Mouse (Mus musculus) olfactory bulb, adult 2 months (tissue): ENCODE measurements around the gene Ptges2. TPM values are rescaled to one million over a fixed set of nuclear protein-coding genes. Genes with fewer than 3 reads are reported as not detected.
A peak's percentile ranks its signal among the peaks of the same experiment; 100 is the strongest.

Experiments
- H3K27ac ChIP-seq: fragments of 200-500 bp; 2 replicates; pipeline ENCODE4 v1.5.1; 2012; ENCODE audit warnings: low read depth, low read length; ENCODE audit not compliant: insufficient read depth
- H3K4me1 ChIP-seq: fragments of 200-500 bp; 2 replicates; pipeline ENCODE4 v1.6.1; 2012; ENCODE audit warnings: low read length; ENCODE audit not compliant: control insufficient read depth, insufficient read depth
- H3K4me3 ChIP-seq: fragments of 200-500 bp; 2 replicates; pipeline ENCODE4 v1.5.1; 2012; ENCODE audit warnings: mild to moderate bottlenecking, low read depth, low read length, moderate library complexity; ENCODE audit not compliant: insufficient read depth
- CTCF ChIP-seq: fragments of 200-500 bp; IDR thresholded peaks from 2 replicates; pipeline ENCODE4 v1.5.1; 2012; ENCODE audit warnings: low read depth, mild to moderate bottlenecking, low read length, moderate library complexity; ENCODE audit not compliant: insufficient read depth
- POLR2A ChIP-seq: fragments of 200-500 bp; IDR thresholded peaks from 2 replicates; pipeline ENCODE4 v1.6.1; 2012; ENCODE audit warnings: mild to moderate bottlenecking, low read depth, low read length, moderate library complexity; ENCODE audit not compliant: insufficient read depth
- WGBS: fragments of 180-500 bp; shearing (Covaris S2); methylation state at CpG from one replicate; pipeline ENCODE4 v1.1.7; 2018; 5-methylcytosine and 5-hydroxymethylcytosine counted together
- polyA plus RNA-seq: library from polyadenylated mRNA; stranded (reverse); fragments of >200 nt; gene quantifications from 2 replicates; pipeline ENCODE4 v1.2.4, GENCODE M21; 2012; ENCODE audit warnings: low replicate concordance; ENCODE audit not compliant: missing spikeins, insufficient read depth, insufficient read length

Ptges2 gene
- polyA plus RNA-seq, 1 experiment: not detected

DNA sequence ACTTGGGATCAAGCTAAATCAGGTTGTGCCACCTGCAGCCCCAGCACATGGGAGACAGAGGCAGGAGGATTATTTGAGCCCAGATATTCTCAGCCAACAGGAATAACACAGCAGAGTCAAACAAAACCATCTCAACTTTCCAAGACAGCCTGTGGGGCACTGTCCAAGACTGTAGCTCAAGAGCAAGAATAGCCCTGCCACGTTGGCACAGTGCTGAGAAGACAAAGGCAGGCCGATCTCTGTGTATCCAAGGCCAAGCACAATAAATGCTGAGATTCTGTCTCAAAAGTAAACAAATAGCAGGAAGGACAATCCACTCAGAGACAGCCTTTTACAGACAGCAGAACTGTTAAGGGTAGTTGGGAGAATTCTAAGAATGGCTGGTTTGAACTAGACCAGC is 44.5 kb downstream of the Ptges2 start:
- 40% methylated on average over 2 of the region's 2 CpGs for WGBS
- no peak overlapping the region for H3K27ac ChIP-seq
- TF ChIP-seq CTCF (no peak), POLR2A (no peak)

DNA sequence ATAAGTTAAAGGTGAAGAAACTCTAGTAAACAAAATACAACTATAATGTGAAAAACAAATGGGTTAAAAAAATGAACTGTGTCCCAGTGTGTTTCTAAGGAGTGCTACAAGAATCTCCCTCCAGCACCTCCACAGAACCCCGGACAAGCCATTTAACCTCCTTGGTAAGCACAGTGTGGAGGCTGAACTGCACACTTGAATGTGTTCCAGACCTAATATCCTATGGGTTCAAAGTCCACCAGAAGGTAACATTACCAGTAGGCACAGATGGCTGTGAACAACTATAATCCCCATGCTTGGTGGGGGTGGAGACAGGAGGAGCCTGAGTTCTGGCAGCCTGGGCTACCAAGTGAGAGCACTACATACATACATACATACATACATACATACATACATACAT is 44.9 kb downstream of the Ptges2 start:
- H3K27ac ChIP-seq: no peak overlapping the region
- 50% methylated on average over 1 of the region's 1 CpGs for WGBS
- TF ChIP-seq CTCF (no peak), POLR2A (no peak)
- no peak overlapping the region for H3K4me3 ChIP-seq
- H3K4me1 ChIP-seq: peaks cover 10% of the 10 kb centered on the region

More for the DNA sequence above, 44.5 kb downstream of the Ptges2 start:
- Histone ChIP-seq H3K4me1 (peaks cover 10% of the 10 kb centered on the region), H3K4me3 (no peak overlapping the region)

- 79% methylated on average over 2 of the region's 2 CpGs for WGBS
- peaks cover 12% of the 10 kb centered on the region for H3K4me1 ChIP-seq
- H3K4me3 ChIP-seq: no peak overlapping the region
- no peak overlapping the region for H3K27ac ChIP-seq
- TF ChIP-seq CTCF (no peak), POLR2A (no peak)
Observed at GRCm38 (mm10) chr2:32441550-32441949, 45.9 kb downstream of the Ptges2 start.

- no peak overlapping the region for H3K4me3 ChIP-seq
- H3K27ac ChIP-seq: no peak overlapping the region
- peaks cover 14% of the 10 kb centered on the region for H3K4me1 ChIP-seq
- WGBS: 42% methylated on average over 1 of the region's 1 CpGs
- TF ChIP-seq POLR2A: no peak
- TF ChIP-seq CTCF: no peak
Observed at GRCm38 (mm10) chr2:32445535-32445934, 49.8 kb downstream of the Ptges2 start.

GRCm38 (mm10) chr2:32447264-32447936 is 51.7 kb downstream of the Ptges2 start:
- TF ChIP-seq CTCF: no peak
- no peak for TF ChIP-seq POLR2A
- peaks cover 15% of the 10 kb centered on the region for H3K4me1 ChIP-seq
- H3K4me3 ChIP-seq: no peak overlapping the region
- WGBS: 9% methylated on average over 9 of the region's 9 CpGs
- peak overlapping the region; percentile 74 for H3K27ac ChIP-seq

DNA sequence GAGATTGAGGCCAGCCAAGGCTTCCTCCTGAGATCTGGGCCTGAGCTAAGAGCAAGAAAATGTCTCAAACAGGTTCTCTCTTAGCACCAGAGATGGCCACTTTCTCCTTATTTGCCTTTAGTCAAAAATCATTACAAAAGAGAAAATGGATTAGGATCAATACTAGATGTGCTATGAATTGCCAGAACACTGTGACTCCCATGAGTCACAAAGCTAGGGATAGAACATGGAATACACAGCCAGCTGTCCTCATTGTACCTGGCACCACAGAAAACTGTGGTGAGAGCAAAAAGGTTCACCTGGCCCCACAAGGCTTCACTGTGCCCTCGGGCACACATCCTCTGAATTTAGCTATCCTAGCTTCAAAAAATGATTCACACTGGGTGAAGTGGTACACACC is 52.8 kb downstream of the Ptges2 start:
- 69% methylated on average over 1 of the region's 1 CpGs for WGBS
- peaks cover 20% of the 10 kb centered on the region for H3K4me1 ChIP-seq
- H3K27ac ChIP-seq: peak overlapping the region; percentile 69
- H3K4me3 ChIP-seq: no peak overlapping the region
- TF ChIP-seq POLR2A (no peak), CTCF (no peak)

DNA sequence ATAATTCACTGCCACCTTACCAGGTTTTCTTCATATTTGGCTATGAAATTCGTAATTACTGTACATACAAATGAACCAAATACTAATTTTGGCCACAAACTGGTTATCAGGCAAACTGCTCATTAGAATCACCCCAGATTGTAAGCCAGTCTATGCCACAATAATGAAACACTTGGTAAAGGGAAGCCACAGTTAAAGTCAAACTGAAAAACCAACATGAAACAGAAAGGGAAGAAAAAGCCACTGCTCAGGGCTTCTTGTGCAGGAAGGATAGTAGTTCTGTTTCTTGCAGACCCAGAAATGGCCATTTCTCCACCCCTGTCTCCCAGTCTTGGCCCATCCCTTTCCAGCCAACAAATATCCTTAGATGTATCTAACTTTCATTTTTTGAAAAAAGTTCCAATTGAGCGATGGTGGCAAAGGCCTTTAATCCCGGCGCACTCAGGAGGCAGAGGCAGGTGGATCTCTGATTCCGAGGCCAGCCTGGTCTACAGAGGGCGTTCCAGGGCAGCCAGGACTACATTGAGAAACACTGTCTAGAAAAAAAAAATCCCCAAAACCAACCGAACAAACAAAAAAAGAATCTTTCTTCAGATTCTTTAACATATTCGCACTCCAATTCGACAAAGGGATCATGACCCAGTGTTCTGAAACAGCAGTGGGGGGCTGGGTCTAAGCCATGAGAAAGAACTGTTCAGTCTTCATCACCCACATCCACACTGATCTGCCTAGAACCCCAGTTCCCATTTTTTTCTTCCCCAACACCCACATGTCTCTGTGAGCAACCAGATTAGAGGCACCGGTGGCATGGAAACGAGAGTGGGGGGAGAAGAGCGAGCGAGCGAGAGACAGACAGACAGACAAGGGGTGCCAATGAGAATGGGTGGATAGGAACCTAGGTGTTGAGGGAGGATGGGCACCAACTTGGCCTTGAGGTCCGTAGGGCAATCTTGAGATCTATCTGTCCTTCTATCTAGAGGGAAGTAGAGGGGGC is 54.4 kb downstream of the Ptges2 start, which contains the start of gene Naif1:
TSS of gene Naif1 (plus strand) at position 697 of the 994 bp plus-strand sequence.
- no peak for TF ChIP-seq POLR2A
- no peak for TF ChIP-seq CTCF
- 44% methylated on average over 15 of the region's 15 CpGs for WGBS
- H3K27ac ChIP-seq: peak within 1 kb of the TSS; percentile 47
- H3K4me1 ChIP-seq: peaks cover 20% of the 10 kb centered on the region
- H3K4me3 ChIP-seq: peak within 1 kb of the TSS; percentile 62

GRCm38 (mm10) chr2:32450881-32451844 is 55.5 kb downstream of the Ptges2 start, which contains the start of gene Slc25a25:
Gene Slc25a25, minus strand, starts transcription at chr2:32451445.
- TF ChIP-seq CTCF (no peak), POLR2A (peak; percentile 76)
- H3K4me1 ChIP-seq: peaks cover 19% of the 10 kb centered on the region
- WGBS: under 1% methylated on average over 103 of the region's 103 CpGs
- peak within 1 kb of the TSS; percentile 62 for H3K4me3 ChIP-seq
- H3K27ac ChIP-seq: peak within 1 kb of the TSS; percentile 98
